Mouse (Mus musculus): ENCODE measurements at regions not wholly inside any gene's neighbourhood (a gene's known extent, or its start where the extent isn't known, plus 50 kb on each side); places are given as distances from the start of the nearest gene placed in this dataset.

DNA sequence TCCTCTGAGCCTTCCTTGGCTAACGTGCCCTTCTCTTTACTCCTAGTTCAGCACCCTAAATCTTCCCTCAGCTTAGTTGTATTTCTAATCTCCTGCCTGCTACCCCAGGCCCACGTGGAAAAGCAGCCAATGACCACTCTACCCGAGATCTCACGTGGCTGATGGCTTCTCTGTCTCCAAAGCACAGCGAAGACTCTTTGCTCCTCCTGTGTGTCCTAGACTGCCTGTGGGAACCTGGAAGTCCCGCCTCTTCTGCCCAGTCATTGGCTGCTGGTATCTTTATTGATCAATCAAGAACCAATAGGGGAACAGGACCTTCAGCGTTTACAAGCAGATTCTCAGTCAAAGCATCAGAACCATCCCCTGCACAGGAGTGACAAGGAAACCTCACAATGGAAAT, 54.8 kb downstream of the Gm19935 start:
- no peak for DNase-seq

DNA sequence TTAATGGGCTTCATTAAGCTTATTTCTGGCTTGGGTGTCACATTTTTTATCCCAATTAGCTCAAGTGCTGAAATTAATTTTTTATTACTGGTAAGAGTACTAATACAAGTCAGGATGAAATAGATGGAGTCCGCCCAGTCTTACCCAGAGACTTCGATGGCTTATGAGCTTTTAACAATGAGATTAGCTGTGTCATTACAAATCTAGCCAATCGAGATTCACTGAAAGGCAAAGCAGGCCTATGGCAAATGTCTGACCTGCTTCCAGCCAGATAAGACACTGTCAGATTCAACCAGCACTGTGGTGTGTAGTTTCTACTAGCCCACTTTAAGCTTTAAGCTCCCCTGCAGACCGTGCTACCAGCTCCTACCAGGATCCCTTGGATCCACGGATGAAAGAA, 55.2 kb downstream of the Gm19935 start:
- no peak for DNase-seq

DNA sequence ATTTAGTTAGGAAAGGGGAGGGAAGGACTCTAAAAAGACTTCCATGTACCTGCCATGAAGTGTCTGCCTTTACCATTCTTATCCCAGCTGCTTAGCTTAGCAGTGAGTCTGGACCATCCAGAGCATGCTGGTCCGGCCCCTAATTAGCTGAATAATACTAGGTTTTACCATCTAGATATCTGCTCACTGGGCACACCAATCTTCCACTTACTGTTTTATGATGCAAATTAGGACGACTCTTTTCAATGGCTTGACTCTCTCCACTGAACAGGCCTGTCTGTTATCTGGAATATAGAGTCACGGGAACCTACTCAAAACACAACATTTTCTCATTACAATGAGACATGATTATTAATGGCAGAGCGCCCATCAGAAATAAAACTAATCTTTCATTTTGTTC, 55.7 kb downstream of the Gm19935 start:
- no peak for DNase-seq

DNA sequence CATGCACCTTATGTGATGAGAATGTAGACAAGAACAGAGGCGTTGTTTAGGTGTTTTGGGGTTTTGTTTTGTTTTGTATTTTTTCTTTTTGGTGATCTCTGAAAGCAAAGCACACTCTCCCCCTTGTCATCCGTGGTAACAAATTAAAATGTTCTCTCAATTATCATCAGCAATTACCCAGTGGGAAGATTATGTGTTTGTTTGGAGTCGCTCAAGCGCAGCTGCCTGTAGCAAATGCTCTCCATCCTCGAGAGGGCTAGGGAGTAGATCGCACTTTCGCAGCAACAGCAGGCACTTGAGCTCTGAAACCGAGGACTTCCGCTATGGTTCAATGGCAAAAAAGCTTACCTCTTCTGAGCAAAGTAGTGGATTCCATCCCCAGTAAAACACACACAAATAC, 57.7 kb downstream of the Gm19935 start:
- DNase-seq = no peak

DNA sequence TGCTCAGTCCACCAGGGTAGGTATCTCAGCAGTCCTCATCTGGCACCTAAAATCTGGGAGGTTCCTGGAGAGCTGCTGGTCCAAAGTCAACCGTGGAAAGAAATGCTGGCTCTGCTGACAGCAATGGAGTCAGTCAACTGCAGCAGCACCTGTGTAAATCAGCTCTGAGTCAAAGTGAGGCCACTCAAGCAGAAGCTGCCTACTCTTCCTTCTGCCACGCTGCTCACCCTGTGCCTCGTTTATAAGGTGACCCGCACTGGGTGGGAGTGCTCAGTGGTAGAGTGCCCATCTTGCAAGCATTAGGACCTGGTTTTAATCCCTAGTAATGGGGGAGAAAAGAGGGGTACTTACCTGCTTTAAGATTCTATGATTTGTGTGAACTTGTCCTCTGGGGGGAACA, 62.2 kb downstream of the Gm19935 start:
- no peak for DNase-seq

DNA sequence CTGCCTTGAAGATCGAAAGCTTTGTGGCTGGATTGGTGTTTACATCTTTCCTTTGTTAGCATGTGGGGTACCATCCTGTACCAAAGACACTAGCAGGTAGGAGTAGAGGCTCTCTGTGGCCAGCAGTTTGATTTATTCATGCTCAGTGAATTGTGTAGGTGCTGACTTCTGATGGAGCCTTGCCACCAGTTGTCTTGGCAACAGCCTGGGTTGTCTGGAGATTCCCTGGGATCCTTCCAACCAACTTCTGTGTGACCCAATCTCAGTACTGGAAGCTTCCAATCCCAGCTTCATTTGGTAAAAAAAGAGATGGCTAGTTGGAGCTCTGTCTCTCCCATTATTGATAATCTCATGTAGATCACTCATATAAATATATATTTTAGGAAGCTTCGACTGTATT, 73.6 kb downstream of the Gm19935 start:
- no peak for DNase-seq

DNA sequence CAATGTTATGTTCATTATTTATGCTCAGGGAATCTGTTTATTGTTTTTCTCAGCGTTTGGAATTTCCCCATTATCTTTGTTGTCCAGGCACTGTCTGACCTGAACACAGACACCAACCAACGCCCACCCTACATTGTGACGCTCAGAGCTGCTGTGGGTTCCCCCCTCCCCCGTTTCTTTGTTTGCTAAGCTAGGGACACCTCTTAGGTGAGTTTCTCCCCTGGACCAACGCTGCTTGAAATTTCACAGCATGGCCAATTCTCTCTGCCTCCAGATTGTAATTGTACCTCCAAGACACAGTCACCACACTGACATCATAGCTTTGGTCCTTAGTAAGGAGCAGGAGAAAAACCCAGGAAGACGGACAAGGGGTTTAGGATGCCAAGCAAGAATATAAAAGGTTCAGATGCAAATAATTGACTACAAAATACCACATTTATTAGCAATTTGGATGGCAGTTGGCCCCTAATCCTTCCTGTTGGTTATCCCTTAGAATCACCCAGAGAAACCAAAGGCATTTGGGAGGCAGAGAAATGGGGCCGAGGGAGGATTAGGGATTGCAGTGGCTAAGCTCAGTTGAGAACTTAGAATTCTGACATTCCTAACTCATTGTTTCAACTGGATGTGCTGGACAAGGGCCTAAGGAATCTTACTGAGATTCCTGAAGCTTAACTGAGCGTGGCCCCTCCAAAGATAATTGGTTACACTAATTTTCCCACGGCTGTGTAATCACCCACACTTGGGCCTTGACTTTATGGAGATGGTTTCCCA, 76.0 kb downstream of the Gm19935 start:
- DNase-seq = no peak

DNA sequence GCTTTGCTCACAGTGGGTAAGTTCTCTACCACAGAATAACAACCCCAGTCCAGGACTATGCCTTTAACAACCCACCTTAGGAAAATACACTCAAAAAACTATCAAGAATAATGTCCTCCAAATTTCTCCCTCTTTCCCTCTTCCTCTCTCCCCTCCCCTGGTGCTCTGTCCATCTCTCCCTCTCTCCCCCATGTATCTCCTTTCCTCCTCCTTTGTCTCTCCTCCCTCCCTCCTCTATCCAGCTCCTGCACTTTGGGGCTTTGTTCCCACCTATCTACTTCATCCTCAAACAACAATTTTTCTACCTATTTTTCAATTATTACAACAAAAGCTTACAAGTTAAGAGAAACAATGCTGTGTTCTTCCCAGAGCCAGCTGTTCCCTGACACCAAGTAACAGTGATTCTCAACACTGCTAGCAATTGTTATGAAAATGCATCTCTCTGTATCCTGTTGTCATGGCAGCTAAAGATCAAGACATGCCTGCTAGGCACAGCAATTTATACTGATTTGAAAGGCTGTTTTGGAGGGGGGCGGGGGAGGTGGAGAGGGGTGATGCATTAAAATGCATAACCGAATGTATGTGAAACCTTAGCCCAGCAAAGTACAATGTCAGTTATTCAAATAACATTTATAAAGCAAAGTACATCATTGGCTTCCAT, 76.8 kb downstream of the Gm19935 start:
- DNase-seq = no peak

DNA sequence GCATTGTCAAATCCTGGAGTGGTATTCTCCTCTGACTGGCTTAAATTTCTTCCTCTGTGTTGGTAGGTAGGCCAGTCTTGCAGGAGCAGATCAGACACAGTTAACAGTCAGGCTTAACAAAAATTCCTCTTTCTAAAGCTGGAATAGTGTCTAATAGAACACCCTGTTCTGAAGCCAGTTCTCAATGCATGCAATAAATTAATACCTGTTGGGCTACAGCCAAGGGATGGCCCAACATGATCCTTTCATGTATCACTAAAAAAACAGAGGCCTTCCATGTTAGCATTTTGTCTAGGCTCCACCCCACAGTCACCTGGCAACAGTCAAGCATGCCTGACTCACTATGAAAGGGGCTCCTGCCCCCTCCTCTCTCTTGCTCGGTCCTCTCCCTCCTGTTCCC, 89.2 kb downstream of the Gm19935 start:
- DNase-seq = no peak

DNA sequence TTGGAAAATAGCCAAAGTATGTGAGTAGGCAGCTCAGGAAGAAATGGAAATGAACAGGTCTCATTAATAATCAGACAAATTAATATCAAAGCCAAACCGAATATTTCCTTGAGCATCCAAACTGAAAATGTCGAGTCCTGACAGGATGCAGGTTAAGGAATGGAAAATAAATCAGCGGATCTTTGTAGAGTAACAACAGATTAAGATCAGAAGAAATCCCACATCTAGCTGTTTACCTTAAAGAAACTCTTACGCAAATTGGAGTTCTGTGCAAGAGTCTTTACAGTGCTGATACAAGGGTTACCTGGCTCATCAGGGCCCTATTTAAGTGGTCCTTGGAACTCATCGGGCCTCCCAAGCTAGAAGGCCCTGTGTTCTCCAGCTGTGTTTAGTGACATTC, 92.0 kb downstream of the Gm19935 start:
- no peak for DNase-seq

DNA sequence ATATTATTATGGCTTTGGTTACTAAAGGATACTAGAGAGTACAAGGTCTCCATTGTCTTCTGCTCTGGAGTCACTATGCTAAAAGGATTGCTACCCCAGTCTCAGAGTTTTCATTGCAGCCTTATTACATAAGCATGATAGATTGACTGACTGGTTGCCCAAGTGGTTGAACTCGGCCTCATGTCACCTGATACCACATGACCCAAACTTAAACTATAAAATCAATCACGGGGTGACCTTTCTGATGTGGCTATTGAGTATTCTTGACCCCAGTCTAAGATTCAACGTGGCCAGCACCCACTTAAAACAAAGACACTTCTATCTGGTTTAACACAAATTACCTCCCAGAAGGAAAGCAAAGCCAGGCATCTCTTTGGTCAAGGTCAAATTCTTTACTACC, 100.8 kb downstream of the Gm19935 start:
- no peak for DNase-seq

DNA sequence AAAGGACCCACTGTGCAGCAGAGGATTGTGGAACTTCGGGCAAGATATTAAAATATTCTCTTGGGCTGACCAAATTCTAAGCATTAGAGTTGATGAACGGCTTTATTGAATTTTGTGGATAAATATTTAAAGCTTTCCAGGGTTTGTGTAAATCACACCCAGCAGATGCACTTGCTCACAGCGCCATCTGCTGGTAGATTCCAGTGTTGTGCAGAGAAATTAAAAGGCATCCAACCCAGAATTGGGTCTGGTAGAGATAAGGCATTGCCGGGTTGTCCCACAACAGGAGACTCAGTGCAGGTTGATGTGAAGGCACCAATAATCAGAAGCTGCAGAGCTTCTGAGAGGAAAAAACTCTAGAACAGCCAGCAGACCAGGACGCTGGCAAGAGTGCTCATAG, 108.7 kb downstream of the Gm19935 start:
- peak; percentile 63 for DNase-seq

DNA sequence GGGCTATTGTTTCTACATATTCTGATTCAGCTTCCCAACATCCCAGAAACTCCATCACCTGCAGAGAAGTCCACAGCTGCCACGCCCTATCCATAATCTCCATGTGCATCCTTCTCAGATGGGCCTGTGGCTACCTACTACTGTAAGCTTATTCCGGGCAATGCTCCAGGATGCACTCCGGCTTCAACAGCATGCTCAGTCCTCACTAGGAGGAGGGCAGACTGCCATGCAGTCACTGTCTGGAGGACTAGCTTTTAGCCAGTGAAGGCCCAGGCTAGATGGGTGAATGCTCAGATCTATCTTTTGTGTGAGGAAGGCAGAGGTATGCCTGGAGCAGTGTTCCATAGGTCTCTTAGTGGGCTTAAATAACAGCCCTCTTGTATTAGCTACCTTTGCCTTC, 124.7 kb downstream of the Gm19935 start:
- DNase-seq = no peak

DNA sequence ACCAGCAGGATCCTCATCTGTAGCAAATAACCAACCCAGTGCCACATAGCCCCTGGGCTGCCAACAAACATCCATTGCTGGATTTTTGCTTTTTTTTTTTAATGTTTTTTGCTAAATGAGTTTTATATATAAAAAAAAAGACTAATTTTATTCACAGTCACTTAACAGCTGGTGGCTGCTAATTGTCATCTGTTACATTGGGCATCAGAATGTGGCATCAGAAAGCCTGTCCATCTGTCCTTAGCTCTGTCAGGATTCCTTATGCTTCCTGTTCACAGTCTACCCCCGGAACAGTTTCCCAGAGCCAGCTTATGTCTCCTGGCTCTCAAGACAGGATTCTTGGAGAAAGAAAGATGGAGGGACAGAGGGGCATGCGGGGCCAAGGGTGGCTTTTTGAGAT, 132.1 kb downstream of the Gm19935 start:
- DNase-seq = no peak

DNA sequence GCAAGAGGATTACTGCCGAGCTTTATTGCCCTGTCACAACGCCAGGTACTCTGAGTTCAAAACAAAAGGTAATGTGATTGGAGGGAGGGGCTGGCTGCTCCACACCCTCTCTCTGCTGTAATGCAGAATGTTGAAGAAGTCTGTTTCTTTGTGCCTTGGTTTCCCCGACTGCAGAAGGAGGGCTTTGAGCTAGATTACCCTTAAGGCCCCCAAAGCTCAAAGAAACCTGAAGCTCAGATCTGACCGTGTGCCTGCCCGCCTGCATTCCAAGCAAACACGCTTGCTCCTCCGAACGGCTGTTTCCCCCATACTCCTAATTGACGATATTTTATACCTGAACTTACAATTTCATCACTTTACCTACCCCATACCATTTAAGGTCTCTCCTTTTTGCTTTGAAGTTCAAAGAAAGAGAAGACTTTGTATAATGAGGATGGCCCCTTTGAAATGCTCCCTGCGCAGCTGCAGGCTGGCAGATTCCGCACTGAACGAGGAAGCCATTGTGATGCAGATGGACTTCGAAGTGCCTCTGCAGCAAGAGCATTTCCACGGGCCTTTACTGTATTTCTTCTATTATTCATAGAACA, 146.6 kb downstream of the Gm19935 start:
- no peak for DNase-seq

DNA sequence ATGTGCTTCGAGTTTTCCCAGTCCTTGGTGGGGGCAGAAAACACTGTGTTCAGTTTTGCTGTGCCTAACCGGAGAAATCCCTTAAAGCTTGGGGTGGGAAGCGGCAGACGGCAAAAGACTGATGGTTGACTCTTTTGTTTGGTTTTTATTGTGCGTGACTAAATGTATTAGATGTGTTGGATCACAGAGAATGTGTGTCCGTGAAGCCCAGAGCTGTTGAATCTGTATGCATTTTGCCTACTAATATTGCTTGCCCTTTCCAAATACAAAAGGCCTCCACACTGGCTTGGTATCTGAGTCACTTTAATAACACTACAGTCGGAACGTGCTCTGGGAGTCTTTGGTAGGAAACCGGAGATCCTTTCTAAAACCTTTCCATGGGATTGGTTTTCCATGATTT, 147.8 kb downstream of the Gm19935 start:
- no peak for DNase-seq

DNA sequence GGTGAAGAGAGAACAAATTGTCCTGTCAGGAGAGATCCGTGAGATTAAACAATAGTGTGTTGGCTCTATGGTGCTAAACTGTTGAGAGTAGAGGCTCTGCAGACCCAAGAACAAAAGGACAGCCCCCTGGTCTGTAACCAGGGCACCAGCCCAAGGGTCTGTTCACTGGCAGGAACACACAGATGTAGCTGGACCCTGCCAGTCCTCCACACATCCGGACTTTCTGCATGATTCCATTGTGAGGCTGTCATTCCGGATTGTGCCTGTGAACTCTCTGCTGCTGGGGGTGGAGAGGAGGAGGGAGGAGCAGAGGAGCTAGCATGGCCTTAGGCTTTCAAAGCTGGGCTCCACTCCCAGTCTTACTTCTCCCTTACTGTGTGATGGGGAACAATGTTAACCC, 158.1 kb downstream of the Gm19935 start:
- no peak for DNase-seq

DNA sequence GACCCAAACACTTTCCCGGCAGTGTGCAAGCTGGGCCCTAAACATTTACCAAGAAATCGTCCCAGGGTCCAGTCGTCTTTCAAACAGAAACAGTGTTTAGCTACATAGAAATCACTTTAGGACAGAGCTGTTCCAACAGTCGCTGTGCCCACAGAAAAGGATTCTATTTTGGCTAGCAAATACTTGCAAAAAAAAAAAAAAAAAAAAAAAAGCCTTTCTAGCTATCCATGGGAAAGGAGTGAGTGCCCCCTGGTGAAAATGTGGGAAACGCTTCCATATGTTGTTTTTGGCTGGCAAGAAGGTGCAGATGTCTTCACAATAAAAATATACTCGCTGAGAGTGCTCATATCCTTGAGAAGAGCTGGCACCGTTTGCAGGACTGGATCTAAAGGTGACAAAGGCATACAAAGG, 159.5 kb downstream of the Gm19935 start:
- DNase-seq = peak; percentile 82

DNA sequence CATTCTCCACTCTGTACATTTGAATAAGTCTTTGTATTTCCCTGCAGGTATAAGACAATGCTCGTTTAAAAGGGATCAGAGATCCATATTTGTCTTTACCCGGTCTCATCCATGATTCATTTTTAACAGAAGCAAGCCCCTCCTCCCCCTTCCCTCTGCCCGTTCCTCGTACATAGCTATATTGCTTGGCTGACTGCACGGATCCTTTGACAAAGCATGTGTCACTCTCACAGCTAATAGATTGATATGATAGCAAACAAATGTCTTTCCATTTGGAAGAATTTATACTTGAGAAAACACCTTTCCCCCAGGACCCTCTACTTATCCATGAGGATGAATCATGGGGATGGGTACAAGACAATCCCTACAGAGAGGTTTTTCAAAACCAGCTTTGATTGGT, 160.1 kb downstream of the Gm19935 start:
- peak; percentile 1 for DNase-seq

DNA sequence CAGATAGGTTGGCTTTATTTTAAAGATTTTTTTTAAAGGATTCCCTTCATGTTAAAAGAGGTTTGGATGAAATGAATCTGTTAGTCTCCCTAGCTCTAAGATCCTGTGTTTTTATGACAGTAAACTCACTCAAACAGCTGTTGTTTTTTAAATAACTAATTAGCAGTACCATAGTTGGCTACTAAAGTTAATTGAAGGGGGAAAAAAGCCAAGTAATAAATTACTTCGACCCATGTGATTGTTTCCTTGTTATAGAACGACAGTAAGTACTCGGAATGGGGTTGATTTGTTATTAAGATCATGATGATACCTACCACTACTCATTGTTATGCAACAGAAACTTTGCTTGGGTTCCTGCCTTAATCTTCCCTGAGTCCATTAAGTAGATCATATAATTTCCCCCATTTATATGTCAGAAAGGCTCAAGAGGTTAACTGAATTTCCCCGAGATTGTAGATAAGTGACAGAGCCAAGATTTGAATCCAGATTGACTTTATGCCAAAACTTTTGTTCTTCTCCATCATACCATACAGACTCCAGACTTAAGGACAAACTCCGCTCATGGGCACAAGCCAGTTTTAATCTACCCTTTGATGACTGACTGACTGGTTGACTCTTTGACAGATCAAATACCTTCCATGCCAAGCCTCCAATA, 160.6 kb downstream of the Gm19935 start:
- DNase-seq = peak; percentile 2

DNA sequence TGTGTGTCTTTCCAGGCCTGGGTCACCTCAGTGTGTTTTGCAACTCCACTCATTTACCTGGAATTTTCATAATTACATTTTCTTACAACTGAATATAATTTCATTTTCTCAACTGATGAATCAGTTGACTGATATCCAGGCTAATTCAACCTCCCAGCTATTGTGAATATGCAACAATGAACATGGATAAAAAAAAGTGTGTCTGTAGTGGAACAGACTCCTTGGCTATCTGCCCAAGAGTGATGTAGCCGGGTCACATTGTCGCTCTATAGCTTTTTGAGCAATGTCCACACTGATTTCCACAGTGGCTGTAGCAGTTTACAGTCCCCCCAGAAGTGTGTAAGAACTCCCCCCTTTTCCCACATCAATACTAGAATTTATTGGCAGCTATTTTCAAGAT, 162.4 kb downstream of the Gm19935 start:
- DNase-seq = no peak

DNA sequence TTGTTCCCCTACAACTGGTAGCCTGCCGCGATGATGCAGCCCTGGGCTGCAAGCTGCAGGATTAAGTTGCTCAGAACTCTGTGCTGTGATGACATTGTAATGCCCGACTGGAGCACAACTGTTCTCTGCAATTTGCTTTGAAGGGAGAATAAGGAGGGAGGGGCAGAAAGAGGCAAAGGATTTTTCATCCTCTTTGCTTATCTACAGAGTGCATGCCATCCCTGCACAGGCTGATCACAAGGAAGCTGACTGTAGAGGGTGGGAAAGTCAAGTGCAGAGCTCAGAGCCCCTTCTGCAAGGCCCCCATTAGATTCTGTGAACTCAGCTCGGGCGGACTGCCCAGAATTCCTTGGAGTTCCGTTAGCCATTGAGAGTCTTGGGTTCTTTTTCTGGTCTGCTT, 174.8 kb downstream of the Gm19935 start:
- DNase-seq = no peak

DNA sequence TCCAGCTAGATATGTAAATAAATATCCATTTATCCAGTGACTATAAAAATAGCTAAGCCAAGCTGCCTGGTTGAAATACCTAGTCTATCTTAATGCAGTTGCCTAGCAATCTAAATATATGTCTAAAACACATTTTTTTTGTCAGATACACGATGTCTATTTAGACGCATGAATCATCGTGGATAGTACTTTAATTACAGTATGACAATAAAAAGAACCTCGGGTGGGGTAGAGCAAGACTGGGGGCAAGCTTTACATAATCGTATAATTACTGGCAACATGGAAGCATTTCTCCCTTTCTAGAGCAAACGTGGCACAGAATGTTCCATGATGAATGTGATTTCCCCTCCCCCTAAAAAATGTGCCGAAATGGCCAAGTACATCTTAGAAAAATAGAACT, 180.4 kb downstream of the Gm19935 start:
- DNase-seq = no peak
